Mouse (Mus musculus) MEL (cell line): ENCODE measurements at regions not wholly inside any gene's neighbourhood (a gene's known extent, or its start where the extent isn't known, plus 50 kb on each side); places are given as distances from the start of the nearest gene placed in this dataset.

Source experiments
- DNase-seq: peaks from one replicate; pipeline ENCODE4 v3.0.0; 2011; ENCODE audit warnings: low read depth, low spot score
- H3K27ac ChIP-seq: 2 replicates; pipeline ENCODE4 v1.5.1; 2012; ENCODE audit warnings: low read depth, mild to moderate bottlenecking, control low read depth, low read length, moderate library complexity; ENCODE audit not compliant: control insufficient read depth
- H3K27me3 ChIP-seq, 2 experiments: fragments of 150-350 bp in 1 of 2; sonication (generic) in 1 of 2; 2 replicates each; pipeline ENCODE4 v1.6.1; 2012; ENCODE audit warnings: low read length in 2 of 2, mild to moderate bottlenecking in 2 of 2, improper control_type of control experiment in 1 of 2, moderate library complexity in 1 of 2; ENCODE audit not compliant: insufficient read depth in 2 of 2, control insufficient read depth in 1 of 2
- H3K36me3 ChIP-seq, 2 experiments: 2 replicates each; pipeline ENCODE4 v1.6.1; 2012 to 2014; ENCODE audit warnings: low read length in 2 of 2, improper control_type of control experiment in 1 of 2, inconsistent platforms in 1 of 2, mild to moderate bottlenecking in 1 of 2; ENCODE audit not compliant: insufficient read depth in 2 of 2, control insufficient read depth in 1 of 2
- H3K4me1 ChIP-seq, 2 experiments: fragments of 150-350 bp in 1 of 2; sonication (generic) in 1 of 2; 2 replicates each; pipeline ENCODE4 v1.6.1; 2012; ENCODE audit warnings: low read length in 2 of 2, improper control_type of control experiment in 1 of 2, mild to moderate bottlenecking in 1 of 2; ENCODE audit not compliant: insufficient read depth in 2 of 2, control insufficient read depth in 1 of 2
- H3K4me3 ChIP-seq, 2 experiments: fragments of 150-350 bp in 1 of 2; sonication (generic) in 1 of 2; 2 replicates each; pipeline ENCODE4 v1.5.1; 2012; ENCODE audit warnings: low read depth in 2 of 2, low read length in 2 of 2, mild to moderate bottlenecking in 2 of 2, moderate library complexity in 2 of 2, control low read depth in 1 of 2, improper control_type of control experiment in 1 of 2; ENCODE audit not compliant: control insufficient read depth in 1 of 2, insufficient read depth in 1 of 2
- H3K79me2 ChIP-seq: 2 replicates; pipeline ENCODE4 v1.6.1; 2012; ENCODE audit warnings: mild to moderate bottlenecking, low read length, moderate library complexity; ENCODE audit not compliant: control insufficient read depth, poor library complexity, insufficient read depth
- H3K9ac ChIP-seq: 2 replicates; pipeline ENCODE4 v1.6.1; 2012; ENCODE audit warnings: low read depth, mild to moderate bottlenecking, control low read depth, low read length, moderate library complexity; ENCODE audit not compliant: control insufficient read depth, poor library complexity, severe bottlenecking
- H3K9me3 ChIP-seq: fragments of 150-350 bp; sonication (generic); replicated peaks from 2 replicates; pipeline ENCODE4 v1.6.1; 2012; ENCODE audit warnings: mild to moderate bottlenecking, low read length, improper control_type of control experiment, moderate library complexity; ENCODE audit not compliant: insufficient read depth
- BHLHE40 ChIP-seq: IDR thresholded peaks from 2 replicates; pipeline ENCODE4 v1.6.1; 2012; ENCODE audit warnings: low read depth, mild to moderate bottlenecking, inconsistent platforms, low read length, improper control_type of control experiment, borderline replicate concordance
- CHD1 ChIP-seq: IDR thresholded peaks from 2 replicates; pipeline ENCODE4 v1.6.1; 2012; ENCODE audit warnings: low read depth, mild to moderate bottlenecking, inconsistent platforms, low read length, improper control_type of control experiment
- CTCF ChIP-seq, 3 experiments: IDR thresholded peaks in 2 of 3; conservative IDR thresholded peaks in 1 of 3; 2 replicates each; pipeline ENCODE4 v1.5.1; 2011 to 2012; ENCODE audit warnings: low read length in 3 of 3, low read depth in 2 of 3, mild to moderate bottlenecking in 2 of 3, improper control_type of control experiment in 1 of 3, inconsistent platforms in 1 of 3, mixed read lengths in 1 of 3, moderate library complexity in 1 of 3; ENCODE audit not compliant: control insufficient read depth in 1 of 3, insufficient read depth in 1 of 3, poor library complexity in 1 of 3, severe bottlenecking in 1 of 3
- E2F4 ChIP-seq: IDR thresholded peaks from 2 replicates; pipeline ENCODE4 v1.6.1; 2011; ENCODE audit warnings: low read depth, low read length, improper control_type of control experiment, borderline replicate concordance
- ETS1 ChIP-seq: IDR thresholded peaks from 2 replicates; pipeline ENCODE4 v1.6.1; 2012; ENCODE audit warnings: low read depth, mild to moderate bottlenecking, inconsistent platforms, low read length, improper control_type of control experiment, moderate library complexity
- GABPA ChIP-seq: IDR thresholded peaks from 2 replicates; pipeline ENCODE4 v1.6.1; 2012; ENCODE audit warnings: low read depth, mild to moderate bottlenecking, inconsistent platforms, low read length, improper control_type of control experiment, moderate library complexity
- HCFC1 ChIP-seq: IDR thresholded peaks from 2 replicates; pipeline ENCODE4 v1.6.1; 2012; ENCODE audit warnings: low read depth, mild to moderate bottlenecking, inconsistent platforms, low read length, improper control_type of control experiment, moderate library complexity
- KAT2A ChIP-seq: conservative IDR thresholded peaks from 2 replicates; pipeline ENCODE4 v1.6.1; 2012; ENCODE audit warnings: low read depth, low read length, improper control_type of control experiment, inconsistent platforms
- MAFK ChIP-seq: IDR thresholded peaks from 2 replicates; pipeline ENCODE4 v1.6.1; 2011; ENCODE audit warnings: low read depth, mild to moderate bottlenecking, low read length, improper control_type of control experiment, borderline replicate concordance
- MAX ChIP-seq: IDR thresholded peaks from 2 replicates; pipeline ENCODE4 v1.6.1; 2011; ENCODE audit warnings: low read length, improper control_type of control experiment
- MEF2A ChIP-seq: IDR thresholded peaks from 2 replicates; pipeline ENCODE4 v1.6.1; 2014; ENCODE audit warnings: low read depth, mild to moderate bottlenecking, inconsistent platforms, low read length, improper control_type of control experiment; ENCODE audit not compliant: poor library complexity, insufficient replicate concordance, severe bottlenecking; ENCODE audit errors: extremely low read depth
- MYB ChIP-seq: IDR thresholded peaks from 2 replicates; pipeline ENCODE4 v1.6.1; 2011; ENCODE audit warnings: mild to moderate bottlenecking, low read depth, low read length, improper control_type of control experiment
- NRF1 ChIP-seq: IDR thresholded peaks from 2 replicates; pipeline ENCODE4 v1.6.1; 2014; ENCODE audit warnings: low read depth, mild to moderate bottlenecking, inconsistent platforms, low read length, improper control_type of control experiment, moderate library complexity; ENCODE audit not compliant: poor library complexity, insufficient read depth, severe bottlenecking
- POLR2AphosphoS2 ChIP-seq: IDR thresholded peaks from 2 replicates; pipeline ENCODE4 v1.6.1; 2011; ENCODE audit warnings: low read length, improper control_type of control experiment
- POLR2AphosphoS5 ChIP-seq: IDR thresholded peaks from 2 replicates; pipeline ENCODE4 v1.6.1; 2012; ENCODE audit warnings: low read depth, borderline replicate concordance, mild to moderate bottlenecking, inconsistent platforms, low read length, moderate library complexity, mixed read lengths
- RAD21 ChIP-seq: IDR thresholded peaks from 2 replicates; pipeline ENCODE4 v1.6.1; 2011; ENCODE audit warnings: mild to moderate bottlenecking, low read depth, low read length, improper control_type of control experiment
- RCOR1 ChIP-seq: IDR thresholded peaks from 2 replicates; pipeline ENCODE4 v1.6.1; 2012; ENCODE audit warnings: low read depth, mild to moderate bottlenecking, inconsistent platforms, low read length, improper control_type of control experiment
- SIN3A ChIP-seq: IDR thresholded peaks from 2 replicates; pipeline ENCODE4 v1.6.1; 2012; ENCODE audit warnings: low read length, improper control_type of control experiment, inconsistent platforms
- SMC3 ChIP-seq: IDR thresholded peaks from 2 replicates; pipeline ENCODE4 v1.6.1; 2011; ENCODE audit warnings: low read depth, low read length, improper control_type of control experiment
- TCF12 ChIP-seq: IDR thresholded peaks from 2 replicates; pipeline ENCODE4 v1.6.1; 2014; ENCODE audit warnings: low read depth, mild to moderate bottlenecking, inconsistent platforms, low read length, improper control_type of control experiment, moderate library complexity
- UBTF ChIP-seq: IDR thresholded peaks from 2 replicates; pipeline ENCODE4 v1.6.1; 2012; ENCODE audit warnings: low read depth, mild to moderate bottlenecking, inconsistent platforms, low read length, improper control_type of control experiment, moderate library complexity, borderline replicate concordance; ENCODE audit not compliant: insufficient read depth
- ZC3H11A ChIP-seq: IDR thresholded peaks from 2 replicates; pipeline ENCODE4 v1.6.1; 2012; ENCODE audit warnings: low read depth, mild to moderate bottlenecking, inconsistent platforms, low read length, improper control_type of control experiment
- ZMIZ1 ChIP-seq: IDR thresholded peaks from 2 replicates; pipeline ENCODE4 v1.6.1; 2012; ENCODE audit warnings: low read depth, mild to moderate bottlenecking, inconsistent platforms, low read length, improper control_type of control experiment, moderate library complexity
- ZNF384 ChIP-seq: IDR thresholded peaks from 2 replicates; pipeline ENCODE4 v1.6.1; 2012; ENCODE audit warnings: low read depth, mild to moderate bottlenecking, inconsistent platforms, low read length, improper control_type of control experiment

DNA sequence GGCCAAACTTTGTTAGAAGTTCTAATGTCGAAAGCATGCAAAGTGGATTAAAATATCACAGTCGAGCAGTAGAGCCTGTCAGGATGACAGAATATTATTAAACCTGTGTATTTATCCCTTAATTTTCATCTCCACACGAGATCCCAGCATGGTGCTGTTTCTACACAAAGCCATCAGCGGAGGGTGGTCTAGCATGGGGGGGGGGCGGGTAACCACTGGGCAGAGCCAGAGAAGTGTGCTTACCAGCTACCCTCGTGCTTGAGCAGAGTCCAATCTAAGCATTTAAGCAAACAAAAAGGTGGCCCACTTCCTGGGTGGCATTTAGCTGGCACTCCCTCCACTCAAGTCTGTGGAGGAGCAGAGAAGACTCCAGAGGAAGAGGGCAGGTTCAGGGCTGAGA lies 217.1 kb upstream of the Vstm2b start:
- Histone ChIP-seq H3K36me3 (no peaks in the 10 kb centered on the region), H3K27me3 (no peaks in the 10 kb centered on the region), H3K4me1 (no peaks in the 10 kb centered on the region), H3K9me3 (no peaks in the 10 kb centered on the region), H3K27ac (no peak overlapping the region), H3K9ac (no peak overlapping the region), H3K4me3 (no peak overlapping the region), H3K79me2 (no peaks in the 10 kb centered on the region)
- no peak for DNase-seq
- TF ChIP-seq MAFK (no peak), TCF12 (no peak), POLR2AphosphoS5 (no peak), BHLHE40 (no peak), GABPA (no peak), MYB (no peak), ZMIZ1 (no peak), RAD21 (no peak), SIN3A (no peak), ETS1 (no peak)

GRCm38 (mm10) chr7:40683176-40683575 lies 215.0 kb upstream of the Vstm2b start:
- no peaks in the 10 kb centered on the region for H3K27me3 ChIP-seq

More at GRCm38 (mm10) chr7:40683176-40683575, 215.0 kb upstream of the Vstm2b start:
- DNase-seq = no peak
- TF ChIP-seq MAX (no peak), POLR2AphosphoS2 (no peak), ETS1 (no peak), ZC3H11A (no peak), RCOR1 (no peak), HCFC1 (no peak), UBTF (no peak), NRF1 (no peak), MYB (no peak), KAT2A (no peak), GABPA (no peak), E2F4 (no peak), CHD1 (no peak), MEF2A (no peak), RAD21 (no peak), SMC3 (no peak), CTCF (IDR thresholded peaks at IDR 0.05 in 2 of 3, conservative IDR thresholded peaks at IDR 0.05 in 1 of 3; ENCODE audit: control insufficient read depth in 1 of 3, insufficient read depth in 1 of 3, low read depth in 2 of 3, low read length in 3 of 3, poor library complexity in 1 of 3, severe bottlenecking in 1 of 3) (no peak), ZNF384 (no peak)
- H3K9me3 ChIP-seq = no peaks in the 10 kb centered on the region
- no peak overlapping the region for H3K9ac ChIP-seq
- H3K4me3 ChIP-seq = no peak overlapping the region
- no peaks in the 10 kb centered on the region for H3K4me1 ChIP-seq
- H3K27ac ChIP-seq = no peak overlapping the region
- no peaks in the 10 kb centered on the region for H3K79me2 ChIP-seq
- no peaks in the 10 kb centered on the region for H3K36me3 ChIP-seq
